Mouse (Mus musculus): ENCODE results near the gene Sdc3. TPM values are rescaled to one million over a fixed set of nuclear protein-coding genes. Genes with fewer than 3 reads are reported as not detected.

Gene Sdc3
- 57.5 and 63.4 TPM in 2 replicates for polyA plus RNA-seq (2015; fragmentation: Nextera tagmentation; extraction: Ambion mirVana)

DNA sequence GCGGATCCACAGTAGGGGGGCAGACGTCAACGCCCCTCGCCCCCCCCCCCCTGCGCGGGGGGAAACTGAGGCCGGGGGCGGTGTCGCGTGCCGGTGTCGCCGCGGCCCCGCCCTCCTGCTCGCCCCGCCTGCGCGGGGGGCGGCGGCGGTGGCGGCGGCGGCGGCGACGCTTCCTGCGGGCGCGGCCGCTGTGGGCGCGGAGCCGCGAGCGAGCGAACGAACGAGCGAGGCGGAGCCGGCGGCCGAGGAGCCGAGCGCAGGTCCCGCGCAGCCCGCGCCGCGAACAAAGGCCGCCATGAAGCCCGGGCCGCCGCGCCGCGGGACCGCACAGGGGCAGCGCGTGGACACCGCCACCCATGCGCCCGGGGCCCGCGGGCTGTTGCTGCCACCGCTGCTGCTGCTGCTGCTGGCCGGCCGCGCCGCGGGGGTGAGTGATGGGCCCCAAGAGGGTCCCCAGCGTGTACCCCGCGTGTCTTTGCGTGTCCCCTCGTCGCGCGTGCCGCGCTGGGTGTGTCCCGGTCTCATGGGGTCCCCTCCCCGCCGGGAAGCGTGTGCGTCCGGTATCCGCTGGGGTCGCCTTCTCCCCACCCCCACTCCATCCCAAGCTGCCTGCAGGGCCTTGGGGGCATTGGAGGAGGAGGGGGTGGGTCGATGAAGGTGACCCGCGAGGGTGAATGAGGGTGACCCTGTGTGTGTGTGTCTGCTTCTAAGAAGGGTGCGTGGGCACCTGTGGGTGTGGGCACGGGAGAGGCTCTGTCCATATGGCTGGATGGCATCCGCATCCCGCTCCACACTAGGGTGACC is at the start of gene Sdc3:
Gene Sdc3 (plus strand): TSS at position 162 of the 804 bp plus-strand sequence.

Other genes with a start within 250 kb of the Sdc3 start
- gene Nkain1, start 218.4 kb upstream of the Sdc3 start, polyA plus RNA-seq (2015; fragmentation: Nextera tagmentation; extraction: Ambion mirVana) = 1.2 and 2.1 TPM in 2 replicates
- 29.4 and 42.8 TPM in 2 replicates for gene Pum1, start 129.2 kb upstream of the Sdc3 start, polyA plus RNA-seq (2015; fragmentation: Nextera tagmentation; extraction: Ambion mirVana)
- 38.5 and 46.1 TPM in 2 replicates for gene Laptm5, start 120.6 kb downstream of the Sdc3 start, polyA plus RNA-seq (2015; fragmentation: Nextera tagmentation; extraction: Ambion mirVana)
- gene Matn1, start 151.8 kb downstream of the Sdc3 start, polyA plus RNA-seq (2015; fragmentation: Nextera tagmentation; extraction: Ambion mirVana) = not detected in 2 replicates